In the genomic region with DNA sequence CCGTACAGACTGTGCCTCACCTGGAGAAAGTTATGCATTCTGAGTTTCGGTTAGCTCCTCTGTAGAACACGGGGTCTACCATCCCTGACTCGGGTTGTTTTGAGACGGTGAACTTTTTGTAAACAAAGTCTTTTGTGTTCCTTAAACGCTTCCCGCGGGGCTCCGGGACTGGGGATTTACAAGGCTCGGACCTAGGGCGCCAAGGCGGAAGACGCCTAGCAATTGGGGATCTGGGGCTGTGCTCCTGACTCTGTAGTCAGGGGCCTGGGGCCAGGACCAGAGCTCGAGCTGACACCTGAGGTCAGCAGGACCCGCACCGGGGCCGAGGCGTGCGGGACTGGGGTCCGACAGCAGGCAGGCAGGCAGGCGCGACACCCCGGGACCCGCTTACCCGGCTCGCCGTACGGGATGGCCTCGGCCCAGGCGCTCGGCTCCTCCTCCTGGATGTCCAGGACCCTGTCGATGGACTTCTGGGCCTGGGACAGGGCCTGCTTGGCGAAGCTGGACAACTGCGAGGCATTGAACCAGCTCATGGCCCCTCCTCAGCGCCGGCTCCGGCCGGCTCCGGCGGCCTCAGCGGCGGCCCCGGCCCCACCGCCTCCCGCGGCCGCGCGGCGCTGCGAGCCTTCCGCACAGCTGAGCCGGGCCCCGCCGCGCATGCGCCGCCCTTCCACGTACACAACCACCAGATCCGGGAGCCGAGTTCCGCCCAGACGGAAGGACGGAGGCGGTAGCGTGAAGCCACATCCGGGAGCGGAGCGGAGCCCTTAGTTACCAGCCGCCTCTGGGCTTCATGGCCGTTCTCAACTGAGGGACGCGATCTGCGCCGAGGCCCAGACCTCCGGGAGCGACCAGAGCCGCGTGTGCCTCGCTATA, we compare ENCODE assay signal across 8 mouse cellular contexts. TPM values are rescaled to one million over a fixed set of nuclear protein-coding genes. Genes with fewer than 3 reads are reported as not detected.
DNase-seq lines count a peak whose midpoint lies in the region; ATAC-seq lines count a peak whose summit lies in the region.

A gene (minus strand): TSS at position 632 of the 876 bp plus-strand sequence.

- peak; percentile 97 for ATAC-seq in heart, embryonic 14.5 days (ENCODE audit: insufficient number of reproducible peaks, insufficient read depth, low FRiP score, low read depth)
- ATAC-seq in liver, embryonic 13.5 days (ENCODE audit: low read depth) = peak; percentile 97
- peak; percentile 99 for ATAC-seq in stomach, embryonic 16.5 days (ENCODE audit: insufficient read depth, low FRiP score)

- no peaks in the 10 kb centered on the region for H3K9me3 ChIP-seq in heart, embryonic 14.5 days (ENCODE audit: control insufficient read depth, low read length)
- no peaks in the 10 kb centered on the region for H3K9me3 ChIP-seq in liver, embryonic 13.5 days (replicated peaks)
- H3K9me3 ChIP-seq in stomach, embryonic 16.5 days (replicated peaks; ENCODE audit: control insufficient read depth, low read length) = no peaks in the 10 kb centered on the region

- no peaks in the 10 kb centered on the region; the same call in 1 of the 2 replicates for H3K4me1 ChIP-seq in brown adipose tissue, adult 24 weeks (ENCODE audit: control insufficient read depth, insufficient read depth, insufficient read length, low read length)
- peaks cover 5 to 22% of the 10 kb centered on the region in 2 experiments for H3K4me1 ChIP-seq in heart, embryonic 14.5 days (ENCODE audit: control insufficient read depth in 2 of 2, insufficient read depth in 2 of 2, low read length in 2 of 2)
- peaks cover 44% of the 10 kb centered on the region for H3K4me1 ChIP-seq in liver, embryonic 13.5 days (replicated peaks)
- H3K4me1 ChIP-seq in stomach, embryonic 16.5 days (ENCODE audit: control insufficient read depth, insufficient read depth, low read length) = peaks cover 10% of the 10 kb centered on the region

- peak within 1 kb of the TSS; percentile 92 for H3K4me3 ChIP-seq in brown adipose tissue, adult 24 weeks (ENCODE audit: insufficient read depth, low read depth, low read length)
- peak within 1 kb of the TSS; percentile 84 to 98 for H3K4me3 ChIP-seq in heart, embryonic 14.5 days (ENCODE audit: control insufficient read depth in 1 of 2, insufficient read depth in 1 of 2, low read depth in 1 of 2, low read length in 2 of 2)
- peak within 1 kb of the TSS; percentile 84 for H3K4me3 ChIP-seq in liver, embryonic 13.5 days (replicated peaks)
- H3K4me3 ChIP-seq in stomach, embryonic 16.5 days (replicated peaks; ENCODE audit: low read length) = peak within 1 kb of the TSS; percentile 99

- DNase-seq in CD4-positive, CD25-positive, alpha-beta regulatory T cell, adult 2 months (ENCODE audit: low read depth, low spot score) = peak; percentile 98
- peak; percentile 81 for DNase-seq in fibroblast of lung, adult 2 months (ENCODE audit: low read depth)
- DNase-seq in kidney, postnatal 14 days = peak; percentile 98
- DNase-seq in liver, embryonic 13.5 days = peak; percentile 92
- DNase-seq in neural tube, embryonic 10.5 days (ENCODE audit: extremely low spot score, low spot score) = peak; percentile 94

- no peaks in the 10 kb centered on the region for H3K27me3 ChIP-seq in heart, embryonic 14.5 days (ENCODE audit: control insufficient read depth, insufficient read depth, low read length)
- no peaks in the 10 kb centered on the region for H3K27me3 ChIP-seq in liver, embryonic 13.5 days
- H3K27me3 ChIP-seq in stomach, embryonic 16.5 days (ENCODE audit: control insufficient read depth, insufficient read depth, low read length) = no peaks in the 10 kb centered on the region

- WGBS in heart, embryonic 14.5 days = under 1% methylated on average over 78 of the region's 80 CpGs
- WGBS in liver, embryonic 13.5 days (ENCODE audit: insufficient replicate concordance) = under 1% methylated on average over 77 of the region's 80 CpGs
- under 1% methylated on average over 71 of the region's 80 CpGs for WGBS in stomach, embryonic 16.5 days

- peak within 1 kb of the TSS; percentile 89 for H3K4me2 ChIP-seq in heart, embryonic 14.5 days (ENCODE audit: low read length)
- peak within 1 kb of the TSS; percentile 82 for H3K4me2 ChIP-seq in liver, embryonic 13.5 days
- H3K4me2 ChIP-seq in stomach, embryonic 16.5 days (ENCODE audit: low read depth, low read length) = peak within 1 kb of the TSS; percentile 71

- peak within 1 kb of the TSS; percentile 90 for H3K27ac ChIP-seq in brown adipose tissue, adult 24 weeks (replicated peaks; ENCODE audit: low read depth, low read length)
- H3K27ac ChIP-seq in heart, embryonic 14.5 days (replicated peaks in 1 of 2; ENCODE audit: control insufficient read depth in 1 of 2, insufficient read depth in 1 of 2, low read depth in 2 of 2, low read length in 2 of 2) = peak within 1 kb of the TSS; percentile 93
- peak within 1 kb of the TSS; percentile 90 for H3K27ac ChIP-seq in liver, embryonic 13.5 days
- H3K27ac ChIP-seq in stomach, embryonic 16.5 days (ENCODE audit: low read length) = peak within 1 kb of the TSS; percentile 96

- peaks cover 28% of the 10 kb centered on the region for H3K36me3 ChIP-seq in heart, embryonic 14.5 days (ENCODE audit: control insufficient read depth, insufficient read depth, low read length)
- peaks cover 17% of the 10 kb centered on the region for H3K36me3 ChIP-seq in liver, embryonic 13.5 days
- H3K36me3 ChIP-seq in stomach, embryonic 16.5 days (ENCODE audit: control insufficient read depth, insufficient read depth, low read length) = no peaks in the 10 kb centered on the region

- H3K9ac ChIP-seq in heart, embryonic 14.5 days (ENCODE audit: low read length) = peak within 1 kb of the TSS; percentile 96
- peak within 1 kb of the TSS; percentile 93 for H3K9ac ChIP-seq in liver, embryonic 13.5 days
- H3K9ac ChIP-seq in stomach, embryonic 16.5 days (ENCODE audit: low read length) = peak within 1 kb of the TSS; percentile 99

RNA-seq across cellular contexts. Expression of the gene that starts here (rescaled TPM):
- polyA plus RNA-seq in brown adipose tissue, adult 24 weeks (2012; ENCODE audit: insufficient read depth, insufficient read length, missing spikeins) = 16.7 and 30.3 TPM in 2 replicates
- polyA plus RNA-seq in heart, embryonic 14.5 days (2014; fragmentation: Nextera tagmentation; extraction: Ambion mirVana) = 22.7 and 25.1 TPM in 2 replicates
- 17.3 and 21.5 TPM in 2 replicates for polyA plus RNA-seq in liver, embryonic 13.5 days (2015; fragmentation: Nextera tagmentation; extraction: Ambion mirVana)
- 27.7 and 35.2 TPM in 2 replicates for polyA plus RNA-seq in stomach, embryonic 16.5 days (2015; fragmentation: Nextera tagmentation; extraction: Ambion mirVana)

Comparison
In these comparisons a context has a peak if more than half of its experiments do, and no peak if none do; other contexts are left out.
1. Peak in every context shown above with its lines: DNase-seq, ATAC-seq, H3K4me3 ChIP-seq and H3K27ac ChIP-seq.